Mouse (Mus musculus) embryonic stem cell, embryonic (primary cell): ENCODE data around the gene Cd44.

Experiments
- CTCF ChIA-PET, 4 experiments: fragments of 300-600 bp in 2 of 4; fragments of 350-600 bp in 2 of 4; sonication (Branson Sonifier 250); formaldehyde crosslinking; loops; one replicate each; lab custom pipeline; 2022; ENCODE audit warnings: inconsistent platforms in 2 of 4; lab: Charles Lee
- POLR2A ChIA-PET, 4 experiments: fragments of 300-600 bp in 2 of 4; fragments of 350-600 bp in 2 of 4; sonication (Branson Sonifier 250); formaldehyde crosslinking; loops; one replicate each; lab custom pipeline; 2022; ENCODE audit warnings: antibody characterized with exemption in 4 of 4, inconsistent platforms in 1 of 4; lab: Charles Lee

Gene Cd44

DNA sequence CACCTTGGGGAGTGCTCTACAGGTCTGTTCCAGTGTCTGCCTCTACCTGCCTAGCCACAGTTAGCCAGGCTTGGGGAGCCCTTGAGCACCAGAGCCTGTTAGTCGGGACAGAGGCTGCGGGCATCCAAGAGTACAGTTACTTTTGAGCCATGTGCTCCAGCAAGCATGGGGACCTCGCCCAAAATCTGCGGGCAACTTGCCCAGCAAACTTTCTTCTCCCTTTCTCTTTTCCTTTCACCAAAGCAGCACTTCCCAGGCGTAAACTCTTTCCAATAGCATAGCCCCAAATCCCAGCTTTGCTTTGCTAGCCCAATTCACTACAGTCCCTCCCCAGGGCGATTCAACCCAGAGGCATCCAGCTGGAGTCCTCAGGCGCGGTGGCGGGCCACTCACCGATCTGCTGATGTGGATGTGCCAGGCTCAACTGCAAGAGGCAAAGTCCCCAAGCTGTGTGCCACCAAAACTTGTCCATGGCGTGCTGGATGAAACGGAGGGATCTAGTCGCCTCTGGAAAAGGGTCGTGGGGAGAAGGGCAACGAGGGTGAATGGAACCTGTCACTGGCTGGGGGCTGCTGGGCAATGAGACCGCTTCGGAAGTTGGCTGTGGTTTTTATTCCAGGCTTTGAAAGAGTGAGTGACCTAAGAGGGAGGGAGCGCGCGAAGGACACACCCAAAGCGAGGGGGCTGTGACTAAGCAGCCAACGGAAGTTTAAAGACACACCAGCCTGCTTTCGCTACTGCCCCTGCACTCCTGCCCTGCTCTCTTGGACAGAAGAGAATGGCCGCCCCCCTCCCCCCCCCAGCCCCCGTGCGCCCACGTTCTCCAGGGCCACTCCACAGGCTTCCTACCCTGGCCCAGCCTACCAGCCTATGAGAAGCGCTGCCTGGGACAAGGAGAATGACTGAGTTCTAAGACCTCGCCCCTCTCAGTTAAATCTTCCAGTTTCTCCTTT lies at the start of gene Cd44:
TSS of gene Cd44 (minus strand) at position 791 of the 953 bp plus-strand sequence.
- POLR2A ChIA-PET = interaction anchor here in 2 of 4 experiments (0.6 to 1.1 kb wide), 2 partner anchors 12 to 438 kb away, joined by 3 to 5 read pairs; no protein-coding TSS in a partner anchor
- CTCF ChIA-PET = interaction anchor here in 1 of 4 experiments (1.1 kb wide), 1 partner anchor 11 kb away, joined by 3 read pairs; no protein-coding TSS in a partner anchor

DNA sequence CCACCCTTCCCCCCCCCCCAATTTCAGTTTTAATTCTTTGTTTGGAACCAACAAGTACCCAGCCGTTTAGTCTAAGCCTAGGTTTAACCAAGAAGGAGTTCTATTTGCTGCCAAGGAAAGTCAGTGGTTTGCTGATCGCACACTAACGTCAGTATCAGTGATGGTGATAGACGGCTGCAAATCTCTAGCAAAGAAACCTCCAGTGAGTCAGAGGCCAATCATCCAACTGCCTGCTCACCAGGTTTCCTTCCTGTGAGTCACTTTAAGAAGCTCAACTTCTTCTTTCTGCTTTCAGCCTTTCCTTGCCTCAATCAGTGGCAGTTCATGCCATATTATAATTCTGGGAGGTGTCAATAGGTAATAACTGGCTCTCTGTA lies 47.0 kb upstream of the Cd44 start:
- ChIA-PET CTCF (no interaction called here), POLR2A (no interaction called here)

DNA sequence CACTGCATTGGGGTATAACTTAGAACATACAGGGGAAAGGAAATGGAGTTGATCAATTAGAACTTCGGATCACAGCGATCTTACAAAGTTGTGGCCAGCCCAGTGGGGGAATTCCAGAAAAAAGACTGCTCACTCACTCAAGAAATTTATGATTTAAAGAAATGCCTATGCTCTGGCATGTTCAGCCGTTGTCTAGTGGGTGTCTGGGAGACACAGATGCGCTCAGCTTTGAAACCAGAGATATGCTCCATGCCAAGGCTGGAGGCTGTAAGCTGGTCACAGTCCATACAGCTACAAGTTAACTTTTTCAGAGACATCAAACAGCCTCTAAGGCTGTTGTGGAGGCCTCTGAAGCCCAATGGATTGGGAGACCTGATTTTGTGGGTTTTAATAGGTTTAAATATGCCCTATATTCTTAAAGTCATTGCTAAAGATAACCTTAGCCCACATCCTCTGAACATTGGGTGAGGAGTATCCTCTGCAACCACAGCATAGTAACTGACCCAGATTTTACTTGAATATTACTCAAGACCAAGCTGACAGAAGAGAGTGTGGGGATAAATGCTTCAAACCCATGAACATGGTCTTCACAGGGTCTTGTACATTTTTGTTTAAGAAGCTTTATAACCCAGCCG lies 46.5 kb upstream of the Cd44 start:
- POLR2A ChIA-PET = no interaction called here
- CTCF ChIA-PET = no interaction called here

DNA sequence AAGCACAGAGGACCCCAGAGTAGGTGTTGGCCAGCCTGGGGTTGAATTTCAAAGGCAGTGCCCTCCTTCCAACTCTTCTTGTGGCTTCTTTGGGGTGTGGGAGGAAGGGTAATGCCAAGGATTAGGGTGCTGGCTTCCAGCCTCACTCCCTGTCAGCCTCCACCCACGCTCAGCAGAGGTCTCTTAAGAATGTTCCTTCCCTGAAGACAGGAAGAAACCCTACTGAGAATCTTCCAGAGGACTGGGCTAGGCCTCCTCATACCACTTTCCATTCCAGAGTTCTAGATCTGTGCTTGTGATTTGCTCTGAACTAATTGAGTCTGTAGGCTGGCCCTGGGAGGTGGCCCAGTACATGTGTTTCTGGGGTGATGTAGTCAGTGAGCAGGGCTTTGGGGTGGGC lies 43.6 kb upstream of the Cd44 start:
- ChIA-PET CTCF (no interaction called here), POLR2A (no interaction called here)

DNA sequence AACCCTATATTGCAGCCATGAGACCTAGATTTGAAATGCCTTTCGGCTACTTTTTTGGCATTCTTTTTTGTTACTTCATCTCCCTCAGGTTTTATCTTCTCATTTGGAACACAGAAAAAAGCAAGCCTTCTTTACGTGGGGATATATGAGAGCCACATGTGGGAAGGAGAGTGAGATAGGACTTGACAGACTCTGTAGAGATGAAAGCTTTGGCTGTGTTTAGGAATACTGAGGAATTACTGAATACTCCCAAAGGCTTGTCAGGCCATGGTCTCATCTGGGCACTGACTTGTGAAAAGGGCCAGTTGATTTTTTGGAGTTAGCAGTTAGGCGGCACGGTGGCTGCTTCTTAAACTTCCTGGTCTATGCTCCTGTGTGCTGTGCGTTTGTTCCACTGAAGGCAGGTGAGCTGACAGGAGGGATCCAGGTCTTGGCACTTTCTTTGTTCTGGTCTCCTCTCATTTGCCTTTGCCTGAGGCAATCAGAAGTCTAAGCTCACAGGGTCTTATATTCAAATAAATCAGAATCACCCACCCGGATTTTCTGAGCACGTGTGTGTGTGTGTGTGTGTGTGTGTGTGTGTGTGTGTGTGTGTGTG lies 43.0 kb upstream of the Cd44 start:
- CTCF ChIA-PET = no interaction called here
- POLR2A ChIA-PET = no interaction called here

DNA sequence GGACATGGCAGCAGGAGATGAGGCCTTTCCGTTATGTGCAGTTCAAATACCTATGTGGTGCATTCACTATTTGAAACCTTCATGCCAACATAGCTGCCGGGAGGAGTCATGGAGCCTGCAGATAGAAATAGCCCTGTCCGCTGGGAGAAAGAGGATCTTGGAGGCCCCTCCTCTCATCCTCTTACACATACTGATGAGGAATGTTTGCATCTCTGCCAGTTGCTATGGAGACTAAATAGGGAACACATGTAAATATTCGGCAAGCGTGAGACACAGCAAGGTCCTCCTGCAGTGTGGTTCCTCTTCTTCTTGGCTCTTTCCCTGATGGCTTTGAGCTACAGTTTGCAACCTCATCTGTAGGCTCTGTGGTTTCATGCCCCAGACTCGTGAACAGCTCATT lies 42.5 kb upstream of the Cd44 start:
- CTCF ChIA-PET = interaction anchor here in 1 of 4 experiments (0.6 kb wide), 1 partner anchor 404 kb away, joined by 3 read pairs; no protein-coding TSS in a partner anchor
- POLR2A ChIA-PET = no interaction called here

DNA sequence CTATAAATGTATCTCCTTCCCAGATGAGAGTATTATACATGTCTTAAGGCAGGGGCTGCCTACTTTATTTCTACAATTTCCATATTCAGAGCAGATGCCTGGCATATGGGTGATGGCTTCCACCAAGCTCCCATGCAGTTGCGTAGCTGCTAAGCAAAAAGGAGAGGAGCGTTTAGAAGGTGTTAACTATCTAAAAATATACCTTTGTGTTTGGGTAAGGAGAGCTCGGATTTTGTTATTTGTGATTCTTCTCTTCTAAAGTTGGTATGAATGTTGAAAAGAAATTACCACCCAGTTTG lies 41.3 kb upstream of the Cd44 start:
- ChIA-PET POLR2A (no interaction called here), CTCF (no interaction called here)

DNA sequence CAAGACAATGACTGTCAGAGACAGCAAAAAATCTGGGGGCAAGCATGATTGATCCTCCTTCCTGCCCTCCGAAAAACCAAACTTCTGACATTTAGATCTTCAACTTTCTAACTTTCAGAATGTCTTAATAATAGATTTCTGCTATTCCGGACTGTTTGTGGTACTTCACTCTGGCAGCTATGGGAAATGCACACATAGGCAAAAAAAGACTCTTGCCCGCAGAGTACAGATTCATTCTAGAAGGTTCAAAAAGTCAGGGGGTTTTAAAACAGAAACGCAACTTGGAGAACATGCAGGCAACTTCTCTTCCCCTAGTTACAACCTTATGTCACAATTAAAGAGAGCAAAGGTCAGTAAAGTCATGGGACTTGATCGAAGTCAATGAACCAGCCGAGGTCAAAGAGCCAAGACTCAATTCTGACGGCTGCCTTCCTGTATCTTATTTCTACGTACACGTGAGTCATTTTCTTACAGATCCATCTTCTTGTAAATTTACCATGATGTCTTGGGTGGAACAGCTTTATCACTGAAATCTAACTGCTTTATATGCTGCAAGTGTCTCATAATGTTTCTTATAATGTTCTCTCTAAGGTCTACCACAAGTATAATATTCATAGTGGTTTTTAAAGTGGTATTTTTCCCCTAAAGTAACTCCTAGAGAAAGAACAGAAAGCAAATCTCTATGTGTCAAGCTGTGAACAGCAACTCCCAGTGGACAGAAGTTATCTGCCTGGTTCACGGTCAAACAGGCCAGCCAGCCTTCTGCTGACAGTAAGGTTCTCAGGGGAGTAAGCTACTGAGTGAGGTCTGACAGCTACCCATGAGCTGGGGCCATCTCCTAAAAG lies 40.7 kb upstream of the Cd44 start:
- POLR2A ChIA-PET = interaction anchor here in 1 of 4 experiments (0.5 kb wide), 1 partner anchor 290 kb away, joined by 4 read pairs; no protein-coding TSS in a partner anchor
- CTCF ChIA-PET = no interaction called here

DNA sequence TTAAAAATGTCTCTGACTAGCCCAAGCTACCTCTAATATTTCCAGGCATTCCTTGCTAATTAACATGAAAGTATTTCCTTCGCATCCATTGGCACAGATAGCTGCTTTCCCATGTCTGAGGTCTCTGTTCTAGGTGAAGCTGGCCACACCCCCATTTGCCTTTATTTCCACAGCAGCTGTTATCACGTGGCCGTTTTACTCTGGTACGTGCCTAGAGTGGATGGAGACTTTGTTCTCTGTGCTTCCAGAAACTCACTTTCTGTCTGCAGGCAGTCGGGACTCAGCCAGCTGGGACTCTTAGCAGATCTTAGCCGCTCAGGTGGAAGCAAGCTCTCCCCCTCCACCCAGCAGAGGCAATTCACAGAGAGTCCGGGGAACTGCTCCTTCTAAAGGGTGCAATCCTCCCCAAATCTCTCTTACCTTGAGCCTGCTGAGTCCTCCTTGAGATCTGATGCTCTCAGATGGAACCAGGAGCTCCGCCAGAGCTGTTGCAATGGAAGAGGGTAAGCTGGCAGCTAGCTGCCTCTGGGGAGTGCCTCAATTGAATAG lies 39.4 kb upstream of the Cd44 start:
- ChIA-PET CTCF (no interaction called here), POLR2A (interaction anchor here in 1 of 4 experiments (0.7 kb wide), 1 partner anchor 11 kb away, joined by 3 read pairs; no protein-coding TSS in a partner anchor)

DNA sequence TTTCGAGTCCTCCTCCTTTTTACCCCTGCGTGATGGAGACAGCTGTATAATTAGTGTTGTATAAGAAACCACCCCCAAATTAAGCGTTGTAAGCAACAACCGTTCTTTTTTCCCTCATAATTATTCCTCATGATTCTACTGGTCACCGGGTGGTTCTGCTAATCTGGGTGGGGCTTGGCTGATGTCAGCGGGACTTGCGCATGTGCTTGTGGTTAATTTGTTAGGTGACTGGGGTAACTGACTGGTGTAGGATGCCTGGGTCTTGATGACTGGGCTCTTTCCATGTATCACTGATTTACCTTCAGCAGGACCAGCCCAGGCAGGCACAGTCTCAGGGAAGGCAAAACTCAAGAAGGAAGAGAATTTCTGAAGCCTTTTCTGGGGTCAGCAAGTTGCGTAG lies 38.7 kb upstream of the Cd44 start:
- ChIA-PET POLR2A (interaction anchor here in 1 of 4 experiments (0.7 kb wide), 1 partner anchor 12 kb away, joined by 3 read pairs; no protein-coding TSS in a partner anchor), CTCF (no interaction called here)

DNA sequence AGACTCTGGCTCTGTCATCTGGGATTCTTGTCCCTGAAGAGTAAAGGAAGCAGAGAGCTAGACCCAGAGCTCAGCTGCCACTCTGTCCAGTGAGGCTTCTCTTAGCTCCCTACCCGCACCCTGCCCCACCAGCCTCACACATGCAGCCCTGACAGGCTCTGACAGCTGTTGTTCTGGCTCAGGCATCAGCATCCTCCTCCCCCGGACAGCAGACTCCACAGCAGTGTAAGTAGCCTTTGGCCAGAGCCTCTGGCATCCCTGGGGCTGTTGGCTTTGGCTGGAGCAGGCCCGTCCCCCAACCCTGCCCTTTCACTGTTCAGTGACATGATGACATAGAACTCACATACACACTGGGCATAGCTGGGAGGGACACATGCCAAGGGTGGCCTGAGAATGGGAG lies 35.4 kb upstream of the Cd44 start:
- ChIA-PET POLR2A (no interaction called here), CTCF (no interaction called here)

DNA sequence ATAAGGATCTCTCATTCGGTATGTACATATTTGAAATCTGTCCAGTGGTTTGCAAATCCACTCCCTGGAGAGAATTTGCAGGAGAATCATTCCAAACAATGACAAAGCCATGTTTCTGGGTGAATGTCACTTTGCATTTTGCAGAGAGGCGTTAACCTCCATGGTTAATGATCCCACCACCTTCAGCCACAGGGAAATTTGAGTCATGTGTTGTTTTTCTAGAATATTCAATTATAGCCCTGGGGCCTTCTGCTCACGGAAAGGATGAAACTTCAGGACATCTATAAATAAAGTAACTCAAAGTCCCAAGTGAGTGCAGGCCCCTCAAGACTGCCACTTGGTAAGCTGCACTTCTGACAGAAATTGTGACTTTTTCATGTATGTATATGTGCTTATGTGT lies 33.4 kb upstream of the Cd44 start:
- CTCF ChIA-PET = no interaction called here

DNA sequence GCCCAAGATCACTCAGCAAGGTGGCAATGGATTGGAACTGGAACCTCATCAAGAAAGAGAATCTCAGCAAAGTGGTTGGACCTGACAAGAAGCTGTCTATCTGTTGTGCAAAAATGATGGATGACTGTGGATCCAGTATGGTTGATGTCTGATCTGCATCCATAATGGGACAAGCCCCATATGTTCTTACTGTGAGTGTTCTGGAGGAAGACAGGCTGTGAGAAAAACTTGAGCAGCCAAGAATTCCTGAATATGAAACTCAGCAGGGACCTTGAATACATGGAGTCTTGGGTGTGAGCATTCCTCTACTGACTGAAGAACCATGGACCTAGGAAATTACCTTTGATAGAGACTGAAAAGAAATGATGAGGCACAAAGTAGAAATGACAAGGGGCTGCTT lies 32.3 kb upstream of the Cd44 start:
- ChIA-PET POLR2A (no interaction called here), CTCF (no interaction called here)

More for the DNA sequence above, 33.4 kb upstream of the Cd44 start:
- POLR2A ChIA-PET = no interaction called here

DNA sequence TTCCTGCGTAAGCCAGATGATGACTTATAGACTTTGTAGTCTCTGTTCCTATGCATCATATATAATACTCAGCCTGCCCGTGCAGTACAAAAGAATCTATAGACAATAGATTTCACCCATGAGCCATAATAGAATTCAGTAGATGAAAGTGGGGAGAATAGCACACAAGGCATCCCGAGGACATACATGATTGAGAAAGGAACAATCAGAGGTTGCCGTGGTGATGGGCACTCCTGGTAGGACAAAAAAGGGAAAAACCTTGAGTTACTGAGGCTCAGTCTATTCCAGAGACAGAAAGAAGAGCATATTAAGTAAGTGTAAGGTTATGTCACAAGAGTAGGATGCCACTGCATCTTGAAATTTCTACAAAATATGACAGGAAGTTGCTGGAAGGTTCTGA lies 31.7 kb upstream of the Cd44 start:
- ChIA-PET POLR2A (no interaction called here), CTCF (no interaction called here)

DNA sequence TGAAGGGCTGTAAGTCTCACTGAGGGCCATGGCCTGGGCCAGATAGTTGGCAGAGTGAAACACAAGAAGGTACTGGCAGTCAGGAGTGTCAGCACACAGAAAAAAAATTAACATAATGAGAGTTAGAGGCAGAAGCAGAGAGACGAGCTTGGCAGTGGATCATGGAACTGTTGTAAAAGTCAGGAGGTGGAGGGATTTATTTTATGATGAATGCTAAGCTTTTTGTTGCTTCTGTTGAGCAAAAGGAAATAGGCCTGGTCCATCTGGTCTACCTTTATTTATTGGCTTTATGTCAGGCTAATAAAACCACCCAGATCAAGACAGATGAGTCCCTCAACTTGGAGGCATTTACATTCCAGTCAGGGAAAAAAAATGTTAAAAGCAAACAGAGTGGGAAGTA lies 31.2 kb upstream of the Cd44 start:
- ChIA-PET POLR2A (no interaction called here), CTCF (no interaction called here)

DNA sequence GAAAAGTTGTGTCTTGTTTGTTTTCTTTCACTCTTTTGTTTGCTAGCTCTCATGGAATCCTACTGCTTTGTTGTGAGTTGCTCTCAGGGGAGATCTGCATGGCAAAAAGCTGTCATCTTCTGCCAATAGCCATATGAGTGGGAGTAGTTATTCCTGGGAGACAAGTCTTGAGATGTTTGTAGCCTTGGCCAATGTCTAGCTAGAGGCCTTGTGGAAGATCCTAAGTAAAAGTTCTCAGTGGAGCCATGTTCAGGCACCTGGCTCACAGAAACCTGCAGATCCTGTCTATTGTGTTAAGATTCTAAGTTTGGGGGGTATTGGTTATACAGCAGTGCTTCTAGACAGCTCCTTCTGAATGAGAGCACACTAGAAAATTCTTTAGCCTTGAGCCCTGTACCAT lies 26.7 kb upstream of the Cd44 start:
- CTCF ChIA-PET = no interaction called here
- POLR2A ChIA-PET = no interaction called here

DNA sequence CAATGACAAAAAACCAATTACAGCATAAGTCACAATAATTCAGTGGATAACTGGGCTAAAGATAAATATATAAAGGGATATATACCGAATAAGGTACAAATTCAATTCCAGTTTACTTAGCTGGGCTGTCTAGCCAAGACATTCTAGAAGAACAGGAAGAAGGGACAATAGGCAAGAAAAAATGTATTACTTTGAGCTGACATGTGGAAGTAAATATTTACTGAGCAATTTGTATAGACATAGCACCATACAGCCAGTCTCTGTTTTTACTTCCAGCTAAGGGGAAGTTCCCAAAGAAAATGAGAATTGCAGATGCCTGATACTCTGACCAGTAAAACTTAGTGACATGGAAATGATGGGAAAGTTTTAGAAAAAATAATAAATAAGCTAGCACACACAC lies 23.0 kb upstream of the Cd44 start:
- CTCF ChIA-PET = no interaction called here
- POLR2A ChIA-PET = no interaction called here

DNA sequence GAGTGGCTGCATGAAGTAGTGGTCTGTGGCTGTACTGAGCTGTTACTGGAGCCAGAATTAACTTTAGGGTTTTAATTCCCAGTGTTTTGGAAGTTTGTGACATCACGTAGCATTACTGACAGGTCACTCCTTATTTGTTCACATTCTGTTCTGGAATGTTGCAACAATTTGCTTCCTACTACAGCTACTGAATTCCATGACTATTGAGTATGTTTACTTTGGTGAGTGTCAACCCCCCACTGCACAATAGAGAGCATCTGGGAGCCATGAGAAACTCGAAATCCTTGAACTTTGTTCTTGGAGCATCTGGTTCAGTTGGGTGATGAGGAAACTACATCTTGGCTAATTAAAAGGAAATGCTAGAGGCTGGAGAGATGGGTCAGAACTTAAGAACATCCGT lies 22.2 kb upstream of the Cd44 start:
- ChIA-PET POLR2A (no interaction called here), CTCF (no interaction called here)

DNA sequence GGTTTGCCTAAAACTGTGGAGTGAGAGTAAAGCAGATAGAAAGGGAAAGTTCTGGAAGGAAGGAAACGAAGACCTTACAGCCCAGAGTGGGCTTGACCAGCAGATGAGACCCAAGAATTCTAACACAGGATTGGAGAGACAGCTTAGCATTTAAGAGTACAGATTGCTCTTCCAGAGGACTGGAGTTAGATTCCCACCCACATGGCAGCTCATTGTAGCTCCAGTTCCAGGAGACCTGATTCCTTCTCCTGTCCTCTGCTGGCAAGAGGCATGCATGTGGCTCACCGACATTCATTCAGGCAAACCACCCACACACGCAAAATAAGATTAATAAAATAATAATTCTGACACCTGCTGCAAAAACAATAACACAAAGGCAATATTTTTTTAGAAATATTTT lies 20.6 kb upstream of the Cd44 start:
- POLR2A ChIA-PET = no interaction called here
- CTCF ChIA-PET = no interaction called here
